Mouse (Mus musculus): ENCODE results near the gene Tulp4.
"Not testable (repeated sequence)": the region's sequence is repeated elsewhere in the genome, so short reads cannot be mapped to it uniquely, and the experiment has no call there.

The Tulp4 gene

GRCm38 (mm10) chr17:6269876-6270831, 163.9 kb downstream of the Tulp4 start:
- intact Hi-C loops (cut with DNase I), result not testable (repeated sequence)

DNA sequence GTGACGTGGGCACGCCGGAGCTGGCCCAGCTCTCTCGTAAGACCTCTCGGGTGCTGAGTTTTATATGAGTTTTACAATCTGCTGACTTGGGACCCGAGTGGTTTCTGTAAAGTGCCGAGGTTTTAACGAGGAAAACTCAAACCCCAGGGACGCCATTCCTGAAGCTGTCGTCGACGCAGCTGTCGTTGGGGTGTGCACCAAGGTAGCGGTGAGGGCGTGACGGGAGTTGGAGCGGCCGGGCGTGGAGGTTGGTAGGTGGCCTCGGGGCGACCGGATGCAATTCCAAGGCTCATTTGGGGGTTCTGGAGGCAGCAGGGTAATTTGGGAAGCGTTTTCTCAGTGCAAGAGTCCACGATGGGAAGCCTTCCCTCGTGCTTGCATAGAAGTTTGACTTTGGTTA, 164.6 kb downstream of the Tulp4 start:
- intact Hi-C loops (cut with DNase I), result not testable (repeated sequence)

DNA sequence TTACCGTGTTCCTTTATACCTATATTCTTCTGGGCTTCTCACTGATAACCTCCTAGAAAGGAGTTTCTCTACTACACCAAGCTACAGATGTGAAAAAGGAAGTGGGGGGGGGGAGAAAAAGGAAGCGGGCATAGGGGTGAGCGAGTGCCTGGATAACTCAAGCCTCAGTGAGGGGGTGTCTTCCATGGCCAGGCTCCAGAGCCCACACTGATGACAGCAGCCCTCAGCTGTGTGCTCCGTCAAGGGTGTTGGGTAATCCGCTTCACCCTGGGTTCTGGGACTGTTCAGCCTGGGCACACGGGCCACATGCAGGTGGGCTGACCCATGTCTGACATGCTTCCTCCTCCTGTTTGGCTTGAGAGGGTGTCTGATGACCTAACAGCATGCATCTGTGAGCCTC, 165.7 kb downstream of the Tulp4 start:
- intact Hi-C loops (cut with DNase I), result not testable (repeated sequence)

- intact Hi-C loops (cut with DNase I), result not testable (repeated sequence)
Measured at GRCm38 (mm10) chr17:6274693-6275092, 168.5 kb downstream of the Tulp4 start.

GRCm38 (mm10) chr17:6279205-6279604, 173.0 kb downstream of the Tulp4 start:
- intact Hi-C loops (cut with DNase I), result not testable (repeated sequence)

DNA sequence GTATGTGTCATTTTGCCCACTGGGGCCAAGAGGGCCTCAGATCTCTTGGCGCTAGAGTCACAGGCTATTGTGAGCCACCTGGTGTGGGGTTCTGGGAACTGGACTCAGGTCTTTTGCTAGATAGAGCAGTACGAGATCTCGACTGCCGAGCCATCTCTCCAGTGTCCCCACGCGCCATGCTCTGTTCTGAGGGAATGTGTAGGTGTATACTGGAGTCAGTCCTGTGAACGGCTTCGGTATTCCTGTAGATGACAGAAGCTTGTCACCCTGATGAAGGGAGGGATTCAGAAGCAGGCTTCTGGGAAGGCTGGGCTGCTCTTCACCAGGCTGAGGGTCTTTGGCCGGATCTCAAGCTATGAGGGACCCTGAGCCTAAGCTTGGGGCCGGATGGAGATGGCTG, 173.5 kb downstream of the Tulp4 start:
- intact Hi-C loops (cut with DNase I), result not testable (repeated sequence)

DNA sequence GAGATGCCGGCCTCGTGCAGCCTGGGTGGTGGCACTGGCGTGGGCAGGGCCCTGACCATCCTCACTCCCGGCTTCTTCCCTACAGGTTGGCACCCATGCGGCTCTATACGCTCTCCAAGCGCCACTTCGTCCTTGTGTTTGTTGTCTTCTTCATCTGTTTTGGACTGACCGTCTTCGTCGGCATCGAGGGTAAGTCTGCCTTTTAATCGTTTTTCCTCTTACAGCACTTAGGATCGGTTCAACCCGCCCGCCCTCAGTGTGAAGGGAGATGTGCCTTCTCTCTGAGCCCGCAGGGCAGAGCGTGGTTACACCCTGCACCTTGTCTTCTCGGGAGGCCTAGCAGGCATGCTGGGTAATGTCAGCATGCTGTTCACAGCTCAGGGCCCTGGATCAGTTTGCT, 174.3 kb downstream of the Tulp4 start:
- intact Hi-C loops (cut with DNase I), result not testable (repeated sequence)

DNA sequence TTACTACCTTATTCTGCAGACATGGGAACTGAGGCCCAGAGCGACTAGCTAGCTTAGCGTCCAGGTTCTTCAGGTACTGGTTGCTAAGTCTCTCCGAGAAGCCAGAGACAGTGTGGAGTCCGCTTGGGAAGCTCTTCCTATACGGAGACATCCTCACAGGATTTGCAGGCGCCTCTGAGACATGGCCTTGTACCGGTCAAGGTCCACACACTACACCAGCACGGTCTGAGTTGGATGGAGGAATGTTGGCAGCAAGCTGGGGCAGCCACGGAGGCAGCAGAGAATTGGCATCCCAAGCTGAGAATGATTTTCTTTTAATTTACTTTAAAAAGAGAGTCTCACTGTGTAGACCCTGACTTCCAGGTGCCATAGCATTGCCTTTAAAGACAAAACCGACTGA, 176.9 kb downstream of the Tulp4 start:
- intact Hi-C loops (cut with DNase I), result not testable (repeated sequence)

DNA sequence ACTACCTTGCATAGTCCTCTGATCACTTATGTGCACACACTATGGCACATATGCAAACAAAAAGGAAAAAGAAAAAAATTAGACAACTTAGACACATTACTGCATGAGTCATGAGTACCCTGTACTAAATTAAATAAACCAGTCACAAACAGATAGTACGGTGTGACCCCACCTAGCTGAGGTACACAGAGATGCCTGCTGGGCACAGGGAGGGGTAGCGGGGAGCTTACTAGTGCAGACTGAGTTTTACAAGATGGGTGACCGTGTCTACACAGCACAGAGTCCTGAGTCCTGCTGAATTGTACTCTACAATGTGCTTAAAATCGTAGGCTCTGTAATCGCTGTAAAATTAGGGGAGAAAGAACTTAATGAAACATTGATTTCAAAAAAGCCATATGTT, 179.9 kb downstream of the Tulp4 start:
- intact Hi-C loops (cut with DNase I), result not testable (repeated sequence)

DNA sequence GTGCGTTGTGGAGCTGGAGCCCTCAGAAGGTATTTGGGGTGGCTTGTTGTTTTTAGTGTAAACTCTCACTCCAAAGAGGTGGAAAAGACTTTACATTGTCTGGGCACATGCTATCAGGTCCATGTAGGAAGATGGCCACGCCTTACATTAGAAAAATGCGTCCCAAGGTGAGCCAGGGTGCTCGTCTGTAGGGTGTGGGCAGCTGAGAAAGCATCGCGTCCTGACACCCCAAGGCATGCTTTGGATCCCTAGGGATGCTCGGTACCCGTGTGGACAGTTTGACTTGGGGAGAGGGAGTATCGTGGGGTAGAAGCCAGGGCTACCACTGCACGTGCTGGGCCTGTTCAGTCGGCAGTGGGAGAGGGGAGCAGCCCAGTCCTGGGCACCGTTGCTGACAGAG, 182.8 kb downstream of the Tulp4 start:
- intact Hi-C loops (cut with DNase I), result not testable (repeated sequence)

DNA sequence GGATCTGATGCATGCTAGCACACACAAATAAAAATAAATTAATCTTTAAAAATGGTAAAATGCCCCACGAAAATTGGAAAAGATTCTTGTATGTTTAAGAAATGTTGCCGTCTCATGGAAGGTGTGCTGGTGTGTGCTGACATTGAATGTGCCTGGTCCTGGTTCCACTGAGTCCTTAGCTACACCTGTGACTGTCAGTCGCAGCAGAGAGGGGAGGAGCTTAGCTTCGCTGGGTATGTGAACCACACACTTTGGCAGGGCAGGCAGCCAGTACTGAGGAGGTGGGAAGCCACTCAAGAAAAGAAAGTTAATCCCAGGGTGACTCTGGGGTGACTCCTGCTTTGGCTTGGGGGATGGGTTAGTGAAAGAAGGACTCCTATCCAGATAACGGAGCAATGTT, 187.6 kb downstream of the Tulp4 start:
- intact Hi-C loops (cut with DNase I), result not testable (repeated sequence)

DNA sequence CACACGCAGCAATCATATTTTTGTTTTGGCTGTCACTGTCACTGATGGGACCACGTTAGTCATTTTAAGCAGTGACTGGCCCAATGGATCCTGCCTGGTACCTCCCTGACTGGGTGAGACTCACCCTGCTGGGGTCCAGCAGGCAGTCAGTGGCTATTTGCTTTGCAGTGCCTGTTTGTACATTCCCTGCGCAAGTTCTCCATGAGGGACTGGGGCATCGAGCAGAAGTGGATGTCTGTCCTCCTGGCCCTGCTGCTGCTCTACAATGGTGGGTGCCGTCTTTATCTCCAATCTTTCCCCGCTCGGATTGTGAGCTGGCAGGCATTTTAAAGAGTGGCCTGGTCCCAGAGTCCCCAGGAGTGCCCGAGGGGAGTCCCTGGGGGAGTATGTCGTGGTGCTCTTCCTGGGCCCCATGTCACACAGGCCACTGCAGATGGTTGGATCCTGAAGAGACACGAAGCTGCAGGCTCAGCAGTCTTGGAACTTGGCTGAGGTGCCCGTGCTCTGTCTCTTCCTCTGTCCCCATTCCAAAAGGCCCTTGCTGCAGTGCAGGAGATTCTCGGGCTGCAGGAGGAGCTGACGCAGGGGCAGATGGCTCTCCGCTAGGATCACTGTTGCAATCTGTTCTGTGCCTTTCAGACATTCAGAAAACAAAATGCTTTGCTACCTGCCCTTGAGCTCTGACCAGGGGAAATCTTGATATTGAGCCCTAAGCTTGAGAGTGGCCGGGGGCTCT, 191.0 kb downstream of the Tulp4 start:
- intact Hi-C loops (cut with DNase I), result not testable (repeated sequence)

GRCm38 (mm10) chr17:6300190-6300863, 194.1 kb downstream of the Tulp4 start:
- intact Hi-C loops (cut with DNase I), result not testable (repeated sequence)

Small RNA genes within 50 kb of the gene (microRNA-seq; reads per million reads assigned to microRNA genes)
- 0 reads per million in 2 experiments for gene Gm22774

All from adrenal gland (tissue).